Mouse (Mus musculus) heart, postnatal 0 days (tissue): Measurements from ENCODE around the gene Bmp8a. TPM values are rescaled to one million over a fixed set of nuclear protein-coding genes. Genes with fewer than 3 reads are reported as not detected.
A peak's percentile ranks its signal among the peaks of the same experiment; 100 is the strongest.
"Not testable (repeated sequence)": the region's sequence is repeated elsewhere in the genome, so short reads cannot be mapped to it uniquely, and the experiment has no call there.

Experiments
- ATAC-seq: fragments of 200-750 bp; cut with Nextera tagmentation; 2 replicates; pipeline ENCODE4 v1.8.0; 2017; ENCODE audit warnings: low read depth, moderate number of reproducible peaks, moderate library complexity; ENCODE audit not compliant: insufficient read depth
- DNase-seq: peaks from one replicate; pipeline ENCODE4 v3.0.0-alpha.2; 2016; ENCODE audit warnings: low spot score
- H3K27ac ChIP-seq: fragments of 300-500 bp; sonication (generic); 2 replicates; pipeline ENCODE4 v1.5.1; 2014; ENCODE audit warnings: low read depth, mild to moderate bottlenecking
- H3K27me3 ChIP-seq: fragments of 300-500 bp; sonication (generic); 2 replicates; pipeline ENCODE4 v1.6.1; 2014; ENCODE audit warnings: low read length, mixed read lengths; ENCODE audit not compliant: control insufficient read depth, insufficient read depth
- H3K36me3 ChIP-seq: fragments of 300-500 bp; sonication (generic); replicated peaks from 2 replicates; pipeline ENCODE4 v1.6.1; 2014; ENCODE audit warnings: low read length, mixed read lengths; ENCODE audit not compliant: control insufficient read depth, insufficient read depth
- H3K4me1 ChIP-seq: fragments of 300-500 bp; sonication (generic); 2 replicates; pipeline ENCODE4 v1.6.1; 2014; ENCODE audit warnings: antibody characterized with exemption; ENCODE audit not compliant: control insufficient read depth, insufficient read depth
- H3K4me2 ChIP-seq: fragments of 300-500 bp; sonication (generic); 2 replicates; pipeline ENCODE4 v1.6.1; 2014; ENCODE audit warnings: low read depth, mild to moderate bottlenecking, low read length, moderate library complexity
- H3K4me3 ChIP-seq: fragments of 300-500 bp; sonication (generic); 2 replicates; pipeline ENCODE4 v1.5.1; 2014; ENCODE audit warnings: low read depth, low read length
- H3K9ac ChIP-seq: fragments of 300-500 bp; sonication (generic); replicated peaks from 2 replicates; pipeline ENCODE4 v1.6.1; 2014; ENCODE audit warnings: low read depth, low read length, mixed read lengths
- H3K9me3 ChIP-seq: fragments of 300-500 bp; sonication (generic); replicated peaks from 2 replicates; pipeline ENCODE4 v1.6.1; 2016; ENCODE audit warnings: low read length; ENCODE audit not compliant: control insufficient read depth
- CTCF ChIP-seq: IDR thresholded peaks from 2 replicates; pipeline ENCODE4 v1.5.1; 2016; ENCODE audit warnings: antibody characterized with exemption, control low read depth, low read depth
- EP300 ChIP-seq: IDR thresholded peaks from 2 replicates; pipeline ENCODE4 v1.6.1; 2016; ENCODE audit warnings: antibody characterized with exemption, low read depth
- WGBS: fragments of 180-500 bp; shearing (Covaris S2); extraction: QIAGEN DNeasy Blood & Tissue Kit; methylation state at CpG from one replicate; pipeline ENCODE4 v1.1.7; 2014; 5-methylcytosine and 5-hydroxymethylcytosine counted together
- polyA plus RNA-seq: library from polyadenylated mRNA; unstranded; fragments of >200 nt; fragmentation: Nextera tagmentation; extraction: Ambion mirVana; gene quantifications from 2 replicates; pipeline ENCODE4 v1.2.1, GENCODE M21; 2015
- total RNA-seq: library from RNA; depleted of rRNA; stranded (reverse); fragments of >200 nt; gene quantifications from 2 replicates; pipeline ENCODE4 v1.2.3, GENCODE M21; 2014; ENCODE audit warnings: low replicate concordance

The Bmp8a gene
- total and polyA plus RNA-seq, 2 experiments from 2014 or later: not detected

DNA sequence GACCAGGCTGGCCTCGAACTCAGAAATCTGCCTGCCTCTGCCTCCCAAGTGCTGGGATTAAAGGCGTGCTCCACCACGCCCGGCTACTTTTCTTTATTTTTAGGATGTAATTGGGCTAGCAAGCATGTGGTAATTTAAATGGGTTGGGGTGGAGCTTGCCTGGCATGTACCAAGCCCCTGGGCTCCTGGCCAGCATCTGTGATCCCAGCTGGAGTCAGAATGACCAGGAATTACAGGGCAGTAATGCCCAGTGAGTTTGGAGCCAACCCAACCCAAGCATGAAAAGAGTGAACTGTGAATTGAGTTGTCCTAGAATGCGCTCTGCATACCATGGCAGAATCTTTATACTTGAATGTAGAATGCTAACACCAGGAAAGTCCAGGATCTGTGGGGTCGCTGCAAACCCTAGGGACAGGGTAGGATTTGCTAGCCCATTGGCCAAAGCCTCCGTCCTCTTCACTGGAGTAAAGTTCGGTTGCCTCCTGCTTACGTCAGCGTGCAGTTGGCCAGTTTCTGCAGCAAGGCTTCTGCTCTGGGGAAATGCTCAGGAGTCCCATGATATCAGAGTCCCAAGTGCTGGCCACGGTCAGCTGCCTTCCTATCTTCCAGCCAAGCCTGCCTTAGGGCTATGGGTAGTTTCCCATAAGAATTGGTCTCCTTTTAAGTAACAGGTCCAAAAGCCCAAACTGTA lies 43.9 kb downstream of the Bmp8a start:
- no peak overlapping the region for H3K9ac ChIP-seq
- ATAC-seq (no peak; the same call in 1 of the 2 replicates), DNase-seq (peak; percentile 35)
- H3K27ac ChIP-seq: no peak overlapping the region
- peaks cover 83% of the 10 kb centered on the region for H3K36me3 ChIP-seq
- H3K4me1 ChIP-seq: no peaks in the 10 kb centered on the region
- H3K9me3 ChIP-seq: no peaks in the 10 kb centered on the region; the same call in 1 of the 2 replicates
- WGBS: 71% methylated on average over 11 of the region's 11 CpGs
- TF ChIP-seq CTCF: no peak
- TF ChIP-seq EP300: no peak
- no peak overlapping the region for H3K4me3 ChIP-seq
- H3K4me2 ChIP-seq: no peak overlapping the region
- H3K27me3 ChIP-seq: no peaks in the 10 kb centered on the region

DNA sequence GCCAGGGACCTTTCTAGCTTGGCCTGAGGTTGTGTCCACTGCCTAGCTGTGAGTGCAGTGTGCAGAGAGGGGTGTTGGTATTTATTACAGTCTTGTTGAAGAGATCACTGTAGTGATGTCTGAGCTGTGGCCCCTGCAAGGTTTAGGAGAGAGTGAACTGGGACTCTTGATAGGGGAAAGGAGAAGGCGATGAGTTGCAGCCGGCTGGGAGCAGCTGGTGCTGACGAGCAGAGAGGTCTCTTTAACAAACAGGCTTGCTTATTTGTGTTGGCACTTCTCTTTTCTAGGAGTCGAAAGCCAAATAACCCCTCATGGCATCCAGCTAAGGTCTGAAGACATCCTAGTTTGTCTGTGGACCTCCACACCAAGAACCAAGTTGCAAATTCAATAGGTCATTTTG lies 44.8 kb downstream of the Bmp8a start:
- H3K9me3 ChIP-seq: no peaks in the 10 kb centered on the region
- no peak overlapping the region for H3K27ac ChIP-seq
- TF ChIP-seq EP300 (no peak), CTCF (no peak)
- no peak overlapping the region for H3K4me3 ChIP-seq
- no peak overlapping the region for H3K4me2 ChIP-seq
- 46% methylated on average over 4 of the region's 4 CpGs for WGBS
- H3K27me3 ChIP-seq: no peaks in the 10 kb centered on the region
- no peaks in the 10 kb centered on the region for H3K4me1 ChIP-seq
- ATAC-seq (no peak), DNase-seq (no peak)
- H3K36me3 ChIP-seq: peaks cover 85% of the 10 kb centered on the region
- no peak overlapping the region for H3K9ac ChIP-seq

DNA sequence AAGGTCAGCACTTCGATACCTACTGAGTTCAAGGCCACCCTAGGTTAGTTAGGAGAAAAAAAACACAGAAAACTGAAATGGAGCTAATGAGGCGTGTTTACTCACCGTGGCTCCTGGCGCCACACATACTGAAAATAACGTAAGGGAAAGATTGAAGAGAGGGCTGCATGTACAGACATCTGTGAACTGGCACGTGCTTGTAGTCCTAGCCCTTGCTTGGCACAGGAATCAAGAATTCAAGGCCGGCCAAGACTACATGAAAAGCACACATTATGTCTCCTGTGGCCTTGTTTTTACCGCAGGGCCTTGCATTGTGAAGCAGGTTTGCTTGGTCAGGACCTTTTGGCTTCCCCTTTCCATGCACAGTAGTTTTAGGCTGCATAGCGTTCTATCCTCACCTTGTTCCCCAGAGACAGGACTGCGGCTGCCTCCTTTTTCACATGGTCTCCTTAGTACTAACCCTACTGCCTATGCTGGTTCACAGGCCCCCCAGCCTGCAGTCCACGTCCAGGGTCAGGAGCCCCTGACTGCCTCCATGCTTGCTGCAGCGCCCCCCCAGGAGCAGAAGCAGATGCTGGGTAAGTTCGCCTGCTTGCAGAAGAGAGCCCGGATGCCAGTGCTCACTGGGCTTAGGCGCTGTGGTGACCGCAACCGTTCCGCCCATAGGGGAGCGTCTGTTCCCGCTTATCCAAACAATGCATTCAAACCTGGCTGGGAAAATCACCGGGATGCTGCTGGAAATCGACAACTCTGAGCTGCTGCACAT lies 45.7 kb downstream of the Bmp8a start:
- 88% methylated on average over 21 of the region's 22 CpGs for WGBS
- no peak for TF ChIP-seq EP300
- no peak for TF ChIP-seq CTCF
- Histone ChIP-seq H3K9ac (no peak overlapping the region), H3K4me1 (no peaks in the 10 kb centered on the region), H3K4me2 (no peak overlapping the region), H3K36me3 (peaks cover 85% of the 10 kb centered on the region), H3K27ac (no peak overlapping the region), H3K9me3 (no peaks in the 10 kb centered on the region), H3K4me3 (no peak overlapping the region), H3K27me3 (no peaks in the 10 kb centered on the region)
- DNase-seq: no peak
- ATAC-seq: no peak

DNA sequence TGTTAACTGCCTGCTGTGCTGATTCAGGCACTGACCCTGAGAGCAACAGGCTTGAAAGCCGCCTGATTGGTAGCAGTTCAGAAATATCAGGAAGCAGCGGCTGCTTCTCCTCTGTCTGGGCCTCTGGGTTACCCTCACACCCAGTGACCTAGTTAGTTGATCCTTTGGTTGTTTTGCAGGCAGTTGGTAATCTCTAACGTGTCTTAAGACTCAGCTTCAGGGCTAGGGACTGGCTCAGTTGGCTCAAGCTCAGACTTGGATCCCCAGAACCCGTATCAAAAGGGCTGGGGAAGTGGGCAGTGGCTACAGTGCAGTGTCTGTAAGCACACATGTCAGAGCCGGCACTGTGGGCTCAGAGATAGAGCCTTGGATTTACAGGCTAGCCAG lies 46.9 kb downstream of the Bmp8a start:
- peaks cover 88% of the 10 kb centered on the region for H3K36me3 ChIP-seq
- TF ChIP-seq CTCF (no peak), EP300 (no peak)
- H3K4me1 ChIP-seq: no peaks in the 10 kb centered on the region
- H3K9me3 ChIP-seq: no peaks in the 10 kb centered on the region
- WGBS: 71% methylated on average over 5 of the region's 5 CpGs
- H3K27ac ChIP-seq: no peak overlapping the region; the same call in 1 of the 2 replicates
- ATAC-seq (no peak), DNase-seq (no peak)
- H3K4me3 ChIP-seq: no peak overlapping the region
- H3K27me3 ChIP-seq: no peaks in the 10 kb centered on the region
- H3K4me2 ChIP-seq: no peak overlapping the region
- no peak overlapping the region for H3K9ac ChIP-seq

DNA sequence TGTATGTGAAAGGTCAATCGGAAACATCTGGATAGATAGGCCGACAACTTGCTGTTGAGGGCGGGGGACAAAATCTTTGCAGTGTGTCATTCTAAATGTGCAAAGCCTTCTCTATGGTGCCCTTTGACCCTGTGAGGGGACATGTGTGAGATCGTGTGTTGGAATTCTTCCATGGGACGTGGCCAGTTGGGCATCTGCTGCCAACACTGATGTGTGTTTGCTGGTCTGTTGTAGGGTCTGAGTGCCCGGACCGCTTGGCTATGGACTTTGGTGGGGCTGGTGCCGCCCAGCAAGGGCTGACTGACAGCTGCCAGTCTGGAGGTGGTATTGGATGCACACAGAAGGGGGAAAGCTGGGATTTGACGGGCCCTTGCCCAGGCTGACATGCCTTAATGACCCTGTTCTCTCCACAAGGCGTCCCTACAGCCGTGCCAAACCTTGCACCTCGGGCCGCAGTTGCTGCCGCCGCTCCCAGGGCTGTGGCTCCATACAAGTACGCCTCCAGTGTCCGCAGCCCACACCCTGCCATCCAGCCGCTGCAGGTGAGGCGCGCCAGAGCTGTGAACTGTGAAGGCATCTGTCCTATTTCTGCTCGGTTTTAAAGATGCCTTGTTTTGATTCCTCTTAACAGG lies 47.4 kb downstream of the Bmp8a start:
- no peak for TF ChIP-seq EP300
- no peak for TF ChIP-seq CTCF
- DNase-seq (no peak), ATAC-seq (no peak)
- no peak overlapping the region for H3K9ac ChIP-seq
- no peak overlapping the region for H3K4me3 ChIP-seq
- H3K9me3 ChIP-seq: no peaks in the 10 kb centered on the region
- no peak overlapping the region for H3K4me2 ChIP-seq
- peaks cover 90% of the 10 kb centered on the region for H3K36me3 ChIP-seq
- WGBS: 79% methylated on average over 21 of the region's 21 CpGs
- no peaks in the 10 kb centered on the region for H3K27me3 ChIP-seq
- H3K27ac ChIP-seq: no peak overlapping the region
- no peaks in the 10 kb centered on the region for H3K4me1 ChIP-seq

DNA sequence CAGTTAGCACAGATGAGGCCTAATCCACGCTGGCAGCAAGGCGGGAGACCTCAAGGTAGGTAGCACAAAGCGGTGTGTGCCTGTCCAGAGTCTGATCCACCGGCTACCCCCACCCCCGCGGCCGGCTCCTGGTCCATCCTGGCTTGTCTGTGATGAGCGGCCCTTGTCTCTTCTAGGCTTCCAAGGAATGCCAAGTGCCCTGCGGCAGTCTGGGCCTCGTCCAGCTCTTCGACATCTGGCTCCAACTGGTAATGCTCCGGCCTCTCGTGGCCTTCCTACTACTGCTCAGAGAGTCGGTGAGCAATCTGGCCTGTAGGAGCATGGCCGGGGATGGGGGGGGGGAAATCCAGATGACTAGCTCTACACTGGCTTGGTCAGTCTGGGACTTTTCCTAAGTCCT lies 48.0 kb downstream of the Bmp8a start:
- H3K4me3 ChIP-seq, H3K27me3 ChIP-seq, H3K9ac ChIP-seq, H3K4me2 ChIP-seq, DNase-seq, H3K9me3 ChIP-seq, H3K4me1 ChIP-seq, H3K27ac ChIP-seq: not testable (repeated sequence)
- H3K36me3 ChIP-seq: peaks cover 92% of the 10 kb centered on the region
- WGBS: 54% methylated on average over 15 of the region's 15 CpGs
- ATAC-seq: peak; percentile 34
